Mouse (Mus musculus) CH12.LX (cell line): ENCODE data around the gene Gm10271. TPM values are rescaled to one million over a fixed set of nuclear protein-coding genes. Genes with fewer than 3 reads are reported as not detected.

Source experiments
- DNase-seq: peaks from one replicate; pipeline ENCODE4 v3.0.0-alpha.2; 2013; ENCODE audit errors: extremely low read depth
- H3K27ac ChIP-seq: 2 replicates; pipeline ENCODE4 v1.5.1; 2012; ENCODE audit warnings: low read depth, mild to moderate bottlenecking, control low read depth, moderate library complexity; ENCODE audit not compliant: insufficient read depth
- H3K27me3 ChIP-seq: replicated peaks from 2 replicates; pipeline ENCODE3; 2012; ENCODE audit warnings: inconsistent platforms
- H3K36me3 ChIP-seq, 2 experiments: replicated peaks in 1 of 2; 2 replicates each; pipeline versions ENCODE3 to v1.6.1; 2012; ENCODE audit warnings: inconsistent platforms in 1 of 2, low read length in 1 of 2, mild to moderate bottlenecking in 1 of 2, mixed read lengths in 1 of 2, moderate library complexity in 1 of 2; ENCODE audit not compliant: control insufficient read depth in 1 of 2, insufficient read depth in 1 of 2
- H3K4me1 ChIP-seq, 2 experiments: 2 replicates each; pipeline ENCODE4 v1.6.1; 2012; ENCODE audit warnings: inconsistent platforms in 1 of 2, moderate library complexity in 1 of 2; ENCODE audit not compliant: insufficient read depth in 2 of 2, control insufficient read depth in 1 of 2
- H3K4me2 ChIP-seq: 2 replicates; pipeline ENCODE4 v1.6.1; 2012; ENCODE audit warnings: low read depth, mild to moderate bottlenecking, control low read depth; ENCODE audit not compliant: poor library complexity, insufficient read depth, severe bottlenecking
- H3K4me3 ChIP-seq, 3 experiments: fragments of 150-350 bp in 1 of 3; sonication (generic) in 1 of 3; replicated peaks in 1 of 3; 2 replicates each; pipeline versions ENCODE3 to v1.5.1; 2011 to 2012; ENCODE audit warnings: low read depth in 2 of 3, low read length in 2 of 3, mild to moderate bottlenecking in 2 of 3, moderate library complexity in 2 of 3, control low read depth in 1 of 3, improper control_type of control experiment in 1 of 3, inconsistent platforms in 1 of 3, mixed read lengths in 1 of 3; ENCODE audit not compliant: poor library complexity in 1 of 3
- H3K79me2 ChIP-seq: replicated peaks from 2 replicates; pipeline ENCODE4 v1.6.1; 2012; ENCODE audit warnings: mild to moderate bottlenecking, moderate library complexity; ENCODE audit not compliant: control insufficient read depth, poor library complexity, insufficient read depth, severe bottlenecking; ENCODE audit errors: extremely low read depth
- H3K9ac ChIP-seq: 2 replicates; pipeline ENCODE4 v1.6.1; 2012; ENCODE audit warnings: low read depth, mild to moderate bottlenecking, control low read depth, moderate library complexity; ENCODE audit not compliant: insufficient read depth
- H3K9me3 ChIP-seq: replicated peaks from 2 replicates; pipeline ENCODE3; 2012; ENCODE audit warnings: low read length, inconsistent platforms, mixed read lengths
- CHD1 ChIP-seq: IDR thresholded peaks from 2 replicates; pipeline ENCODE4 v1.6.1; 2012; ENCODE audit warnings: low read depth, low read length, improper control_type of control experiment, inconsistent platforms
- E2F4 ChIP-seq: IDR thresholded peaks from 2 replicates; pipeline ENCODE4 v1.6.1; 2011; ENCODE audit warnings: low read depth, low read length, improper control_type of control experiment; ENCODE audit not compliant: insufficient replicate concordance
- ETS1 ChIP-seq: conservative IDR thresholded peaks from 2 replicates; pipeline ENCODE4 v1.6.1; 2012; ENCODE audit warnings: low read depth, mild to moderate bottlenecking, inconsistent platforms, low read length, improper control_type of control experiment, moderate library complexity
- HCFC1 ChIP-seq: IDR thresholded peaks from 2 replicates; pipeline ENCODE4 v1.6.1; 2012; ENCODE audit warnings: low read depth, mild to moderate bottlenecking, inconsistent platforms, low read length, improper control_type of control experiment
- JUN ChIP-seq: IDR thresholded peaks from 2 replicates; pipeline ENCODE4 v1.6.1; 2011; ENCODE audit warnings: low read depth, mild to moderate bottlenecking, low read length, improper control_type of control experiment, moderate library complexity; ENCODE audit not compliant: insufficient read depth
- JUND ChIP-seq: conservative IDR thresholded peaks from 2 replicates; pipeline ENCODE4 v1.6.1; 2011; ENCODE audit warnings: low read depth, low read length, improper control_type of control experiment
- KAT2A ChIP-seq: IDR thresholded peaks from 2 replicates; pipeline ENCODE4 v1.6.1; 2012; ENCODE audit warnings: low read length, improper control_type of control experiment, inconsistent platforms; ENCODE audit not compliant: insufficient replicate concordance
- MAFK ChIP-seq: IDR thresholded peaks from 2 replicates; pipeline ENCODE4 v1.6.1; 2011; ENCODE audit warnings: low read length, improper control_type of control experiment; ENCODE audit not compliant: insufficient replicate concordance
- MXI1 ChIP-seq: IDR thresholded peaks from 2 replicates; pipeline ENCODE4 v1.6.1; 2011; ENCODE audit warnings: mild to moderate bottlenecking, low read depth, low read length, improper control_type of control experiment
- NRF1 ChIP-seq: IDR thresholded peaks from 2 replicates; pipeline ENCODE4 v1.6.1; 2014; ENCODE audit warnings: low read depth, mild to moderate bottlenecking, inconsistent platforms, low read length, improper control_type of control experiment, moderate library complexity
- RAD21 ChIP-seq: IDR thresholded peaks from 2 replicates; pipeline ENCODE4 v1.6.1; 2011; ENCODE audit warnings: low read depth, mild to moderate bottlenecking, low read length, improper control_type of control experiment, moderate library complexity
- RCOR1 ChIP-seq: conservative IDR thresholded peaks from 2 replicates; pipeline ENCODE4 v1.6.1; 2012; ENCODE audit warnings: low read depth, mild to moderate bottlenecking, inconsistent platforms, low read length, improper control_type of control experiment
- SIN3A ChIP-seq: IDR thresholded peaks from 2 replicates; pipeline ENCODE4 v1.6.1; 2012; ENCODE audit warnings: low read length, improper control_type of control experiment, inconsistent platforms
- SMC3 ChIP-seq: IDR thresholded peaks from 2 replicates; pipeline ENCODE4 v1.6.1; 2011; ENCODE audit warnings: low read depth, low read length, improper control_type of control experiment
- TBP ChIP-seq: conservative IDR thresholded peaks from 2 replicates; pipeline ENCODE4 v1.6.1; 2011; ENCODE audit warnings: low read depth, low read length, improper control_type of control experiment
- TCF12 ChIP-seq: IDR thresholded peaks from 2 replicates; pipeline ENCODE4 v1.6.1; 2014; ENCODE audit warnings: low read depth, mild to moderate bottlenecking, inconsistent platforms, low read length, improper control_type of control experiment
- USF1 ChIP-seq: IDR thresholded peaks from 2 replicates; pipeline ENCODE4 v1.6.1; 2014; ENCODE audit warnings: low read depth, mild to moderate bottlenecking, inconsistent platforms, low read length, improper control_type of control experiment
- USF2 ChIP-seq: conservative IDR thresholded peaks from 2 replicates; pipeline ENCODE4 v1.6.1; 2011; ENCODE audit warnings: low read depth, low read length, improper control_type of control experiment
- ZC3H11A ChIP-seq: IDR thresholded peaks from 2 replicates; pipeline ENCODE4 v1.6.1; 2012; ENCODE audit warnings: low read depth, mild to moderate bottlenecking, inconsistent platforms, low read length, improper control_type of control experiment
- ZKSCAN1 ChIP-seq: IDR thresholded peaks from 2 replicates; pipeline ENCODE4 v1.6.1; 2012; ENCODE audit warnings: low read depth, inconsistent platforms, low read length, improper control_type of control experiment, borderline replicate concordance
- ZMIZ1 ChIP-seq: IDR thresholded peaks from 2 replicates; pipeline ENCODE4 v1.6.1; 2012; ENCODE audit warnings: low read depth, mild to moderate bottlenecking, inconsistent platforms, low read length, improper control_type of control experiment
- ZNF384 ChIP-seq: IDR thresholded peaks from 2 replicates; pipeline ENCODE4 v1.6.1; 2012; ENCODE audit warnings: low read depth, low read length, improper control_type of control experiment, inconsistent platforms
- dilution Hi-C: fragments of 300-500 bp; cut with MboI; formaldehyde crosslinking; loops from 2 replicates; pipeline ENCODE4 v1.14.3; 2020; ENCODE audit warnings: low sequenced_read_pairs; ENCODE audit not compliant: extremely low pct_unique_long_range_greater_than_20kb, extremely low pct_ligation_motif_present
- in situ Hi-C: fragments of 300-500 bp; cut with MboI; formaldehyde crosslinking; loops from 3 replicates; pipeline ENCODE4 v1.14.3; 2019; ENCODE audit warnings: low sequenced_read_pairs, low pct_ligation_motif_present, low pct_unique_long_range_greater_than_20kb, mixed read lengths
- polyA plus RNA-seq: library from polyadenylated mRNA; unstranded; fragments of >175 nt; gene quantifications from 2 replicates; pipeline ENCODE4 v1.2.1, GENCODE M21; 2012; ENCODE audit warnings: low read depth; ENCODE audit not compliant: insufficient read length
- total RNA-seq, 2 experiments: library from RNA; depleted of rRNA; stranded (reverse); fragments of 300-350 nt in 1 of 2; fragments of >200 nt in 1 of 2; gene quantifications; 2 replicates each; pipeline ENCODE4 v1.2.3; 2012 to 2014

Gene Gm10271
- total and polyA plus RNA-seq, 3 experiments = not detected

DNA sequence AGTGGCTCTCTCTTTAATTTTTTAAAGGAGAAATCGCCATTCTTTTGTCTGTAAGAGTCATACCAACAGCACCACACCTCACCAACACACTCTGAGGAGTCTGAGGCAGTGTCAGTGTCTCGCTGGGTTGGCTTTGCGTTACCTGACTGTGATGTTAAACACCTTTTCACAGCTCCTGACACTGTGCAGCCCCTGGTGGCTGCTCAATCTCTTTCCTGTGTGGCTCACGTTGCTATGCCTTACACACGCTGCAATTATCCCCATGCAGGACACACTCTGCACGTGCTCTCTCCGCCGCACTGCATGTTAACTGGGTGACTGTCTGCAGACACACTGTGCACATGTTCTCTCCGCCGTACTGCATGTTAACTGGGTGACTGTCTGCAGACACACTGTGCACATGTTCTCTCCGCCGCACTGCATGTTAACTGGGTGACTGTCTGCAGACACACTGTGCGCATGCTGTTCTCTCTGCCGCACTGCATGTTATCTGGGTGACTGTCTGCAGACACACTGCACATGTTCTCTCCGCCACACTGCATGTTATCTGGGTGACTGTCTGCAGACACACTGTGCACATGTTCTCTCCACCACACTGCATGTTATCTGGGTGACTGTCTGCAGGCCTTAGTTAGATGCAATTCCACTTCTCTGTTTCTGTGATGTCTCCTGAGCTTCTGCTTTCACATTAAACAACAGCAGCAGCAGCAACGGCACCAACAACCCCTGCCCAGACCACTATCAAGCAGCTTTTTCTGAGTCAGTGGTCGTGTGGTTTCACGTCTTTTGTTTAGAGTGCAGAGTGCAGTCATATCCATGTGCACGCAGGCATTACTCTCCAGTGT, 48.5 kb downstream of the Gm10271 start:
- no peak overlapping the region for H3K9ac ChIP-seq
- TF ChIP-seq CHD1 (no peak), ZKSCAN1 (peak; percentile 17; the same call in 1 of the 2 replicates), USF1 (no peak), MAFK (no peak)
- TF ChIP-seq, all 38 proteins: peak for 1
- no peaks in the 10 kb centered on the region for H3K27me3 ChIP-seq
- H3K9me3 ChIP-seq = no peaks in the 10 kb centered on the region
- no peaks in the 10 kb centered on the region for H3K4me1 ChIP-seq
- in situ Hi-C loops = no loop called here
- no peak for DNase-seq
- no peaks in the 10 kb centered on the region for H3K79me2 ChIP-seq
- H3K36me3 ChIP-seq = peaks cover 15 to 65% of the 10 kb centered on the region in 2 experiments
- H3K4me3 ChIP-seq = no peak overlapping the region
- H3K4me2 ChIP-seq = no peak overlapping the region
- dilution Hi-C loops = no loop called here
- no peak overlapping the region for H3K27ac ChIP-seq

DNA sequence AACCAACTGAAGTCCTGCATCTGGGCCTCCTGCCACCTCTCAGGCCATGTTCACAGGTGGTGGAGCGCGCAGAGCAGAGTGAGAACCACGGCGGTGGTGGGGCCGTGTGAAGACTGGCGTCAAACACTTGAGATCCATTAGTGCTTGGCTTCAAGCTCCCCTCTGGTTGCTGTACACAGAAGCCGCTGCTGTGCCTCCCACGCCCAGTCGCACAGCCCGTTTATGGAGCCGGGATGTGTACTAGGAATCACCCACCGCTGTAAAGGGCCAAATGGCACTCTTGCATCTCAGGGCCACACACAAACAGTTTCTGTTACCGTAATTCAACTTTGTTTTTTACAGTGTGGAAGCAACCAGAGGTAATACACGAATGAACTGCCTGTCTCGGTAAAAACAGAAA, 50.2 kb downstream of the Gm10271 start:
- DNase-seq = no peak
- H3K27ac ChIP-seq = no peak overlapping the region
- no peak overlapping the region for H3K4me2 ChIP-seq

DNA sequence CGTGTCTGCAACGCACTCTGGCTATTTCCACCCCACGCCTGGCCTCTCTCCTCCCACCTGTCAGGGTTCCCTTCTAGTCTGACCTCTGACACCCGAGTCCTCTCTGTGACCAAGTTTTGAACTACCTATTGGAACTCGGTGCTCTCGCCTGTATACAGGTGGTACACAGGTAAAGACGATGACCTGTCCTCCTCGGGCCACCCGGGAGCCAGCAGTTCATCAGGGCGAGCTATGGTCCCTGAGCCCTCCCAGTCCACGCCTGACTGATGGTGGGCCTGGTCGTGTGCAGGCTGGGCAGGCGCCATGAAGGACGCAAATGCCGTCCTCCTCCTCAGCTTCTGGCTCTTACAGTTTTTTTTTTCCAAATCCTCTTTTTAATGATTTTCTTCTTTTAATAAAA, 51.0 kb downstream of the Gm10271 start:
- dilution Hi-C loops (no loop called here), in situ Hi-C loops (no loop called here)
- TF ChIP-seq KAT2A = no peak
- no peak for TF ChIP-seq JUND
- TF ChIP-seq HCFC1 = no peak
- no peak for TF ChIP-seq SIN3A
- TF ChIP-seq TBP = no peak
- TF ChIP-seq USF2 = no peak
- TF ChIP-seq NRF1 = no peak
- no peak for TF ChIP-seq ZNF384
- no peak for DNase-seq
- H3K4me2 ChIP-seq = no peak overlapping the region
- H3K9ac ChIP-seq = no peak overlapping the region
- H3K4me3 ChIP-seq = no peak overlapping the region
- no peaks in the 10 kb centered on the region for H3K79me2 ChIP-seq
- H3K27me3 ChIP-seq = no peaks in the 10 kb centered on the region
- H3K27ac ChIP-seq = no peak overlapping the region
- no peaks in the 10 kb centered on the region for H3K9me3 ChIP-seq
- H3K4me1 ChIP-seq = 0 out of 4 replicates have a peak, but pooled peaks cover 0 to 3% of the 10 kb centered on the region in 2 experiments
- H3K36me3 ChIP-seq = peaks cover 10 to 58% of the 10 kb centered on the region in 2 experiments

More for the DNA sequence above, 50.2 kb downstream of the Gm10271 start:
- H3K4me1 ChIP-seq = no peaks in the 10 kb centered on the region
- H3K79me2 ChIP-seq = no peaks in the 10 kb centered on the region
- dilution Hi-C loops (no loop called here), in situ Hi-C loops (no loop called here)
- H3K9ac ChIP-seq = no peak overlapping the region
- H3K36me3 ChIP-seq = peaks cover 12 to 59% of the 10 kb centered on the region in 2 experiments
- H3K27me3 ChIP-seq = no peaks in the 10 kb centered on the region
- no peak for TF ChIP-seq E2F4
- TF ChIP-seq JUND = no peak
- TF ChIP-seq ZC3H11A = no peak
- no peak for TF ChIP-seq ZMIZ1
- TF ChIP-seq KAT2A = no peak
- TF ChIP-seq HCFC1 = no peak
- TF ChIP-seq ZKSCAN1 = no peak
- no peak for TF ChIP-seq TCF12
- TF ChIP-seq USF1 = no peak
- TF ChIP-seq ZNF384 = no peak
- TF ChIP-seq JUN = no peak
- no peak for TF ChIP-seq MAFK
- TF ChIP-seq RAD21 = no peak
- TF ChIP-seq ETS1 = no peak
- no peak for TF ChIP-seq MXI1
- TF ChIP-seq SMC3 = no peak
- TF ChIP-seq RCOR1 = no peak
- no peaks in the 10 kb centered on the region for H3K9me3 ChIP-seq
- H3K4me3 ChIP-seq = no peak overlapping the region
